Mouse (Mus musculus): ENCODE measurements around the gene Apbb1ip.
"Not testable (repeated sequence)": the region's sequence is repeated elsewhere in the genome, so short reads cannot be mapped to it uniquely, and the experiment has no call there.

Apbb1ip gene

GRCm38 (mm10) chr2:22816231-22816630 lies 42.3 kb downstream of the Apbb1ip start:
- in situ Hi-C loops (cut with MboI, MseI) = no loop called here

- in situ Hi-C loops (cut with MboI, MseI) = no loop called here
Measured at GRCm38 (mm10) chr2:22822293-22822692, 48.4 kb downstream of the Apbb1ip start.

- in situ Hi-C loops (cut with MboI, MseI) = loop anchor here (25.0 kb wide), 1 partner anchor 458 kb away; no protein-coding TSS in a partner anchor
Measured at GRCm38 (mm10) chr2:22845514-22845913, 71.6 kb downstream of the Apbb1ip start.

GRCm38 (mm10) chr2:22851900-22852299 lies 78.0 kb downstream of the Apbb1ip start:
- in situ Hi-C loops (cut with MboI, MseI) = loop anchor here (25.0 kb wide), 2 partner anchors 215 to 890 kb away; no protein-coding TSS in a partner anchor

GRCm38 (mm10) chr2:22857501-22857900 lies 83.6 kb downstream of the Apbb1ip start:
- in situ Hi-C loops (cut with MboI, MseI) = loop anchor here (25.0 kb wide), 2 partner anchors 220 to 895 kb away; no protein-coding TSS in a partner anchor

- in situ Hi-C loops (cut with MboI, MseI) = loop anchor here (25.0 kb wide), 2 partner anchors 225 to 900 kb away; no protein-coding TSS in a partner anchor
Measured at GRCm38 (mm10) chr2:22862194-22862593, 88.3 kb downstream of the Apbb1ip start.

GRCm38 (mm10) chr2:22864394-22865037 lies 90.6 kb downstream of the Apbb1ip start:
- in situ Hi-C loops (cut with MboI, MseI) = loop anchor here (5.0 to 25.0 kb wide), 3 partner anchors 107 to 902 kb away; no protein-coding TSS in a partner anchor

- in situ Hi-C loops (cut with MboI, MseI) = loop anchor here (5.0 to 25.0 kb wide), 3 partner anchors 109 to 904 kb away; no protein-coding TSS in a partner anchor
Measured at GRCm38 (mm10) chr2:22865818-22866217, 91.9 kb downstream of the Apbb1ip start.

GRCm38 (mm10) chr2:22866894-22867424 lies 93.1 kb downstream of the Apbb1ip start:
- in situ Hi-C loops (cut with MboI, MseI) = loop anchor here (5.0 to 25.0 kb wide), 3 partner anchors 110 to 905 kb away; no protein-coding TSS in a partner anchor

- in situ Hi-C loops (cut with MboI, MseI) = loop anchor here (25.0 kb wide), 2 partner anchors 236 to 911 kb away; no protein-coding TSS in a partner anchor
Measured at GRCm38 (mm10) chr2:22873159-22873558, 99.3 kb downstream of the Apbb1ip start.

- in situ Hi-C loops (cut with MboI, MseI) = loop anchor here (25.0 kb wide), 2 partner anchors 237 to 912 kb away; no protein-coding TSS in a partner anchor
Measured at GRCm38 (mm10) chr2:22874628-22875027, 100.7 kb downstream of the Apbb1ip start.

GRCm38 (mm10) chr2:22876614-22877013 lies 102.7 kb downstream of the Apbb1ip start:
- in situ Hi-C loops (cut with MboI, MseI) = no loop called here

GRCm38 (mm10) chr2:22878781-22879180 lies 104.9 kb downstream of the Apbb1ip start:
- in situ Hi-C loops (cut with MboI, MseI) = no loop called here

- in situ Hi-C loops (cut with MboI, MseI) = not testable (repeated sequence)
Measured at GRCm38 (mm10) chr2:22880726-22881125, 106.8 kb downstream of the Apbb1ip start.

GRCm38 (mm10) chr2:22894932-22895281 lies 121.0 kb downstream of the Apbb1ip start:
- in situ Hi-C loops (cut with MboI, MseI) = no loop called here

- in situ Hi-C loops (cut with MboI, MseI) = no loop called here
Measured at GRCm38 (mm10) chr2:22895282-22896273, 121.7 kb downstream of the Apbb1ip start, which contains the start of gene Pdss1. TSS of gene Pdss1 (plus strand) at chr2:22895522.

GRCm38 (mm10) chr2:22903947-22904346 lies 130.1 kb downstream of the Apbb1ip start:
- in situ Hi-C loops (cut with MboI, MseI) = no loop called here

GRCm38 (mm10) chr2:22914421-22914820 lies 140.5 kb downstream of the Apbb1ip start:
- in situ Hi-C loops (cut with MboI, MseI) = loop anchor here (10.0 kb wide), 1 partner anchor 170 kb away; no protein-coding TSS in a partner anchor

- in situ Hi-C loops (cut with MboI, MseI) = loop anchor here (10.0 kb wide), 1 partner anchor 166 kb away; no protein-coding TSS in a partner anchor
Measured at GRCm38 (mm10) chr2:22918651-22919050, 144.8 kb downstream of the Apbb1ip start.

Measured in T-helper 2 cell (primary cell).